Mouse (Mus musculus) urinary bladder, postnatal 36 days (tissue): ENCODE measurements at regions not wholly inside any gene's neighbourhood (a gene's known extent, or its start where the extent isn't known, plus 50 kb on each side); places are given as distances from the start of the nearest gene placed in this dataset.

ENCODE experiments used
- DNase-seq, 2 experiments: peaks; one replicate each; pipeline ENCODE4 v3.0.0; 2022; ENCODE audit warnings: low spot score in 2 of 2, mixed read lengths in 1 of 2

DNA sequence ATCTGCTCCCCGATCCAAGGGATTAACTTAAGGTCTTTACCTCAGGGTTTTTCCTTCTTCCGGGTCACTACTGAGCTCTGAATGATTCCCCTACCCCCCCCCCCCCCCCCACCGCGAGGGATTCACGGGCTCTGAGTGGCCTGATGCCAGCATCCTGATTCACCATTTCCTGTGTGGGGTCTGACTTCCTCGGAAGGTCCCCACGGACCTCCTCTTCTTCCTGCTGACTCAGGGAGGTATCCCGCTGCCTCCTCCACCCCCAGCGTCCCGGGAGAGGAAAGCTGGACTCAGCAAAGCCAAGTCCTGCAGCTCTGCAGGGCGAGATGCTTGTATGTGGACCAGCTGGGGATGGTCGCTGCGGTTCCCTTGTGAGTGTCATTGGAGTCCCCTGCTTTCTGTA lies 110.5 kb upstream of the Zfp217 start:
- no peak for DNase-seq

DNA sequence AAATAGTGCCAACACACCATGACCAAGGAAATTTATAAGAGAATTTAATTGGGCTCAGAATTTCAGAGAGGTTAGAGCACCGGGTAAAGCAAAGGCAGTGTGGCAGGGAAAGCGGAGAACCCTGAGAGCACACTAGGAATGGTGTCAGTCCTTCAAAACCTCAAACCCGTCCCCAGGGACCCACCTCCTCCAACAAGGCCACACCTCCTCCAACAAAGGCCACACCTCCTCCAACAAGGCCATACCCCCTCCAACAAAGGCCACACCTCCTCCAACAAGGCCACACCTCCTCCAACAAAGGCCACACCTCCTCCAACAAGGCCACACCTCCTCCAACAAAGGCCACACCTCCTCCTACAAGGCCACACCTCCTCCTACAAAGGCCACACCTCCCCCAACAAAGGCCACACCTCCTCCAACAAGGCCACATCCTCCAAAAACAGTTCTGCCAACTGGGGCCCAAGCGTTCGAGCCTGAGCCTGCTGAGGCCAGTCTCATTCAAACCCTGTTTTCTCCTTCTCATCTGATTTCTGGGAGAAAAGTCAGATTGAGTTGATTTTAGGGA lies 109.8 kb upstream of the Zfp217 start:
- DNase-seq, result no peak

DNA sequence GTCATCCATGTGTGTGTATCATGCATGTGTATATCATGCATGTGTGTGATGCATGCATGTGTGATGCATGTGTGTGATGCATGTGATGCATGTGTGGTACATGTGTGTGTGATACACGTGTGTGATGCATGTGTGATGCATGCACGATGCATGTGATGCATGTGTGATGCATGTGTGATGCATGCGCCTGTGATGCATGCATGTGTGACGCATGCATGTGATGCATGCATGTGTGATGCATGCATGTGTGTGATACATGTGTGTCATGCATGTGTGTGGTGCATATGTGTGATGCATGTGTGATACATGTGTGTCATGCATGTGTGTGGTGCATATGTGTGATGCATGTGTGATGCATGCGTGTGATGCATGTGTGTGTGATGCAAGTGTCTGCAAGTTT lies 108.1 kb upstream of the Zfp217 start:
- DNase-seq, result no peak

DNA sequence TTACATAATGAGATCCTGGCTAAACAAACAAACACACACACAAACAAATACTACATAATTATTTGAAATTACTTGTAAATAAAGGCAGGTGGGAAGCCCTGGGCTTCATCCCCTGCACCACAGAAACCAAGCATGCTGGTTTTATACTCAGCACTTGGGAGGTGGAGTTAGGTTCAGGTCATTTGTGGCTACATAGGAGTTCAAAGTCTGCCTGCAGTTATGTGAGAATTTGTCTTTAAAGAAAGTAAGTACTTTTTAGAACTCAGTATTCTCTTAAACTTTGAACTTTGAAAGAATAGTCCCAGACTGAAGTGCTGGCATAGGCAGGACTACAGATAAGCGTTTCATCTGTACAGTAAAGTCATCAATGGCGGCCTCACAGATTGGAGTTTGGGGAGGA lies 107.6 kb upstream of the Zfp217 start:
- DNase-seq, result no peak

DNA sequence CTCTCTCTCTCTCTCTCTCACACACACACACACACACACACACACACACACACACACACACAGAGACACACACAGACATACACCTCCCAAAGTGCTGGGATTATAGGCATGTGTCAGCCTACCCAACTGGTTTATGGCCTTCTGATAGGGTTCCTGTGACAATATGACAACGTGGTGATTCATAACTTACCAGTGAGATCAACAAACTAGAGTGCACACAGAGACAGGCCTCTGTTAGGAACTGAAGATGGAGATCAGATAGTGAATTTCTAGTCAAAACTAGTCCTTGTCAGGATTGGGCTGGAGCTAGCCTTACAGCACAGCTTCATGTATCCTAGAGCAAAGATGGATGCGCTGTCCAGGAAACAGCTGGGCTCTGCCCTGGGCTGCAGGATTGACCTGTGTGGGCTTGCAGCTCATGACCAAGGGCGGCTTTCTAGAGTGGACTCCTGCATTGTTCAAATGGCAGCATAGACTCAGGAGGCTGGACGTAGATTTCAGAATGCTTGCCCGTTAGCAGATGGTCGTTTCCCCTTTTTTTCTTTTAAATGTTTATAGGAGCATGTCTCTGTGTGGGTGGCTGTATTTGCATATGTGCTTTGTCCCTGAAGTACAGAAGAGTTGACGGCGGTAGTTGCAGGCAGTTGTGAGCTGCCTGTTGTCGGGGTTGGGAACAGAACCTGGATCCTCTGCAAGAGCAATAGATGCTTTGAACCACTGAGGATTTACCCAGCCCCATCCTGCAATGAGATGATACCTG lies 106.0 kb upstream of the Zfp217 start:
- no peak for DNase-seq

DNA sequence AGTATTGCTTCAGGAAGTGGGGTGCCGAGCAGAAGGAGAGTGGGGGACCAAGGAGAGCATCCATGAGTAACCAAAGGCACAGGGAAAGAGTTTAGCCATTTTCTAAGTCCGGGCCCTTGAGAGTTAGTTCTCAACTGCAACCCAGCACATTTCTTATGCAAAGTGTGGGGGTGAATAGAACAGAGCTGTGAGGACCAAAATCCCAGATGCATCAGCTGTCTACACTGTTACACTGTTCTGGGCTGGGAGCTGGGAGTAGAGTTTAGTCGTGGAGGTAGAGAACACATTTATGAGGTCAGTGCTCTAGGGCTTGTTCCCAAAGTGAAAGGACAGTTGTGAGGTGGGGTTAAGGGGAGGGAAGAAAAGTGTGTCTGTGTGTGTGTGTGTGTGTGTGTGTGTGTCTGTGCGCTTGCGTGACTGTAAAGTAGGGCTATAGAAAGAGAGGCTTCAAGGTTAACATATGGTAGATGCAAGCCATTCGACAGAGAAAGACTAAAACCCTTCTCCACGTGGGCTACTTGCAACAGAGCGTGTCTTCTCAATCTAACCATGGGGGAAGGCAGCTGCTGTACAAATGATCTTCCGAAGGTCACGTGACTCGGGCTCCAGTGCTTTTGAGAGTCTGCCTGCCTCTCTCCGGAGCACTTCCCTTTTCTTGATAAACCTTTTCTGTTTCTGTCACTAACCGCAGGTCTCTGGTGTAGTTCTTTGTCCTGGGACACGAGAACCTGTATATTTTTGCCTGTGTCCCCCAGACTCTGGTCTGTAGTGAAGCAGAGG lies 104.5 kb upstream of the Zfp217 start:
- DNase-seq, result no peak

DNA sequence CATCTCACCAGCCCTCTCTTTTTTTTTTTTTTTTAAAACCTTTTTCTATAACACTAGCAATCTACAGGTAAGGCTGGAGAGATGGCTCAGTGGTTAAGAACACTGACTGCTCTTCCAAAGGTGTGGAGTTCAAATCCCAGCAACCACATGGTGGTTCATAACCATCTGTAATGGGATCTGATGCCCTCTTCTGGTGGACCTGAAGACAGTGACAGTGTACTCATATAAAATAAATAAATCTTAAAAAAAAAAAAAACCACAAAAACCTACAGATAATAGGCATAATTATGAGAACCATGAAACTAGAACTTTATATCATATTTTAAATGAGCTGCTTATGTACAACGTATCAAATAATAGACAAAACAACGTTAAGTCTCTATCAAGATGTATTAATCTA lies 102.8 kb upstream of the Zfp217 start:
- DNase-seq, result no peak

DNA sequence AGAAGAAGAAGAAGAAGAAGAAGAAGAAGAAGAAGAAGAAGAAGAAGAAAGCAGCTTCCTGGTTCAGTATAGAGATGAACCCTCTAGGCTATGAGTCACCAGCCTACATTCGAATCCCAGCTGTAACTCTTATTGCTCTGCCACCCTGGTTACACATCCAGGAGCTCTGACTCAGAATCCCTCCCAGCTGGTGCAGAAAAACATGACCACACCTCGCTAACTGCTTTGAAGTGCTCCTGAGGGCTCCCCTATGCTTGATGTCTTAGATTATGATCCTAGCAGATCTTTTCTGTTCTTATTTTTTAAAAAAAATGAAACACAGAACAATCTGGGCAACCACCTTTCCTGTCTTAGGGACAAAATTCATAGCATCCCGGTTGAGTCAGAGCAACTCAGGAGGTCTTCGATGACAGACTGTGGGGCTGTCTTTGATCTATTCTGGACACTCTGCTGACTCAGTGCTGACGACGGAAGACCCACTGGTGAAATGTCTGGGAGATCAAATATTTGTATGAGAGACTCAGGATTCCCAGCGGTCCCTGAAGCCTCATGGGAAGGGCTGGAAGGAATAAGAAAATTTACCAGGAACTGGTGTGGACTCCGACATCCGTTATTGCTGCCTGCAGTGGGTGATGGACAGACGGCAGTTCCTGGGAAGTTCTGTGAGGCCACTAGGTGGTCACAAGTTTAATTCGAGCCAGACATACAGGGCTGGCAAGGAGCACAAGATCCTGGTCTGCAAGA lies 100.0 kb upstream of the Zfp217 start:
- DNase-seq, result no peak

DNA sequence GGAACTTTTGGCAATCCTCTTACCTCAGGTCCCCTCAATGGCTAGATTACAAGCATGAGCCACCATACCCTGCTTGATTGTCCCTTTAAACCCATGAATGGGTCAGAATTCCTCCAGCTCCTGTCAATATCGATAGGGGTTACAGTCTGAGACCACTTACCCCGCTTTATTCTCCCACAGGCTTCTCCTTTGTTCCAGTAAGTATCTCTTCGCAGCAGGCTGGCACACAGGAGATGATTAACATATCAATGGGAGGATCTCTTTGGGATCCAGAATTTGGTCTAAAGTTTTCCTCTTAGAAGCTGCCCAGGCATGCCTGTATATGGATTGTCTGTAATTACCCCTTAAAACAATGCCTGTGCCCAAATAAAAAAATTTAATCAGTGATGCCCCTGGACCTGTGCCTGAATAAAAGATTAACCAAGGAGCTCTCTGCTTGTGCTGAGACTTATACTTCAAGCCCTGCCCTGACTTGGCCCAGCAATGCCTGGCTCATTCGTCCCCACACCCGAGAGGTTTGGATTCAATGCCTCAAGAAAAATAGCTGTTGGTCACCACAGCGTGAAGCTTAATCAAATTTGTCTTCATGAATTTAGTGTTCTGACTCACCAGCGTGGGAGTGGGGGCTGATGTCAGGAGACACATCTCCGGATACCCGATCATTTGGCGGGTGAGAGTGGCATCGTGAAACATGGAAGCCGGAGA lies 97.9 kb upstream of the Zfp217 start:
- no peak for DNase-seq

DNA sequence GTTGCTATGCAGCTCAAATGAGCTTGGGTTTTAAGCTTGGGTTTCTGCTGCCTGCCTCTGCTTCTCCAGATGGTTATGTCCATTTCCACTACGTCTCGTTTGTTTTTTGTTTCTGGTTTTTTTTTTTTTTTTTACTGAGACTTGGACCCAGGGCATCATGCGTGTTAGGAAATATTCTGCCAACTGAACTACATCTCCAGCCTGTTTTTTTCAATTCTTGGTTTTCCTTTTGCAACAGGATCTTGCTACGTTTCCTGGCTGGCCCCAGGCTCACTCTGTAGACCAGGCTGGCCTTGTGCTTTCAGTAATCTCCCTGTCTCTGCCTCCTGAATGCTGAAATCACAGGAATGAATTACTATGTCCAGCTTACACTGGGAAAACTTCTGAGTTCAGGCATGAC lies 96.2 kb upstream of the Zfp217 start:
- DNase-seq, result no peak

DNA sequence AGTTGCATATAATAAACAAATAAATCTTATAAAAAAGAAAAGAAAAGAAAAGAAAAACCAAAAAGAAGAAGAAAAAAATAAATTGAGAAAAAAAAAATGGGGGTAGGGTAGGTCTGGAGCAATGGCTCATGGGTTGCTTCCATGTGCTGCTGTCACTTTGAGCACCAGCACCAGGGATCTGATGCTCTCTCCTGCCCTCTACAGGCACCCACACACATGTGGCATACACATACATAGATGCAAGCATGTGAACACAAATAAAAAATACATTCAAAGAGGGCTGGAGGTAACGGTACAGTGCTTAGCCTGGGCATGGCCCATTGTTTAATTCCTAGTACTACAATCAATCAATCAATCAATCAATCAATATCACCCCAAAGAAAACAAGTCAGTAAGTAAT lies 90.1 kb upstream of the Zfp217 start:
- DNase-seq, result no peak

DNA sequence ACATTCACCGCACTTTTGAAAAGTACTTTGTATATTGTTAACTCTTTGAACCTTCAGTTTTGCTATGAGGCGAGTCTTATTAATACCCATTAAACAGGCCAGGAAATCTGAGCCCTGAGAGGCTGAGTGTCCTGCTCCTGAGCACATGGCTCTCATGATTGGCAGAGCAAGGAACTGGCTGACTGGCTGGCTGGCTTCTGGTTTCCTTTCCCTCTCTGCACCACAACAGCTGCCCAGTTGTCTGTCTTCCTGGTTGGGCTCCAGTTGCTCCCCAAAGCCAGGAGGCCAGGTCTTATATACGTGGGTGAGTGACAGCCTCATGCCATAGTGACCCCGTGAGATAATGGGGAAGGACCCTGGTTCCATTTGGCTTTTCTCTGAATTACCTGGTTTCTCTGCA lies 85.5 kb upstream of the Zfp217 start:
- DNase-seq, result no peak

DNA sequence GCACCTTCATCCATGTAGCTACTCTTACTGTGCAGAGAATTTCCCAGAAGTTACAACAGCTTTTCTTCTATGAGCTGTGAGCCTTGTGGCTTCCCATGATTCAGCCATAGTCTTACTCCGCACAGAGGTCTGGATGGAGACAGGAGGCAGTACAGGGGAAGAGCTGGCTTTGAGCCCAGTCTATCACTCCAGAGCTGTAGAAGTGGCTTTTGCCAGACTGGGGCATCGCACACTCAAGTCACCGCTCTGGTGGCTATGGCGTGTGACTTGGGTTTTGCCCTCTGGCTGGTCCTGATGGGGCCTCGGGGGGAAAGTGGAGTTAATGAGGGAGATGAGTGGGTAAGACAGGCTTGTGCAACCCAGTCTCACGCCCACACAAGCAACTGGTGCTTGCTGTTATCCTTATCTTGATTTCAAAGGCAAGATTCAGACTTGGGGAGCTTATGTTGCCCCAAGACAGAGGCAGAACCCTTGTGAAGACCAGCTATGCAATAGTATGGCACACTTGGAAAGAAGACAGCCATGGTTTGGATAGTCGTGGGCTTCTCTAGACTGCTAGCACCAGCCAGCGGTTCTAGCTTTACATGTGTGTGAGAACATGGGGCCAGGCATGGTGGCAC lies 81.7 kb upstream of the Zfp217 start:
- no peak for DNase-seq

DNA sequence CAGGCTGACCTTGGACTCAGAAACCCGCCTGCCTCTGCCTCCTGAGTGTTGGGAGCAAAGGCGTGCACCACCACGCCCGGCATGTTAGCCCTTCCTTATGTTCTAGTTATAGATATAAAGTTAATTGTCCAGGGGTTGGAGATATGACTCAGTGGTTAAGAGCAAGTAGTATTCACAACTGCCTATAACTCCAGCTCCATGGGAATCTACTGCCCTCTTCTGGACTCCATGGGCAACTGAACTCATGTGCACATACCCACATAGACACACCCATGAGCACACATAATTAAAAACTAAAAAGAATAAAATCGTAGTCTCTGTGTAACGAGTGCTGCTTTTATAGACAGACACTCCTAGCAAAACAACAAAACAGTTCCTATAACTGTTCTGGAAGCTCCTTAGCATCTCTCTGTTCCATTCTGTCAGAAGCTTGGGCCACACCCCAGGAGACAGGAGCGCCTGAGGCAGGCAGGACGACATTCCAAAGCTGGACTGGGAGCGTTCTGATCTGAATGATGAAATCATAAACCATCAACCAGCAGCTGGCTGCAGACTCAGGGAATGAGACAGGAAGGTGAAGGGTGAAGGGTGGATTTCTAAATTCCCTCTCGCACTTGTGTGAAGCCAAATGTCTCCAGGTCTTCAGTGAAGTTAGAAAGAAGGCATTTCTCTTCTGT lies 80.6 kb upstream of the Zfp217 start:
- DNase-seq, result no peak

DNA sequence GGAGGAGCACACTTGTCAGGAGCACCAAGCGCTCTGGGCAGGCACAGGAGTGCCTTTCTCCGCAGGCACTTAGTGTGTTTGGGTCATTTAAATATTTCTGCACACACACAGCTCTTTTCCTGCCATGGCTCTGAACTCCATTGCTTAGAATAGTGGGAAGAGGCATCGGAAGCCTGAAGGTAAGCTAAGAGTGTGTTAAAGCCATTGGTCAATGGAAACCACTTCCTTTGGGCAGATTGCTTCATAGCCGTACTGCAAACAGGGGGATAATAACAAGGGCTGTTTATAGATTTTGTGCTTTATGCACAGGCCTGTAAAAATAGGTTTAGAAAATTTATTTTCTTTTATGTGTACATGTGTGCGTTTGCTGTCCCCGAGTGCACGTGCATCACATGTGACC lies 76.0 kb upstream of the Zfp217 start:
- DNase-seq, result no peak

DNA sequence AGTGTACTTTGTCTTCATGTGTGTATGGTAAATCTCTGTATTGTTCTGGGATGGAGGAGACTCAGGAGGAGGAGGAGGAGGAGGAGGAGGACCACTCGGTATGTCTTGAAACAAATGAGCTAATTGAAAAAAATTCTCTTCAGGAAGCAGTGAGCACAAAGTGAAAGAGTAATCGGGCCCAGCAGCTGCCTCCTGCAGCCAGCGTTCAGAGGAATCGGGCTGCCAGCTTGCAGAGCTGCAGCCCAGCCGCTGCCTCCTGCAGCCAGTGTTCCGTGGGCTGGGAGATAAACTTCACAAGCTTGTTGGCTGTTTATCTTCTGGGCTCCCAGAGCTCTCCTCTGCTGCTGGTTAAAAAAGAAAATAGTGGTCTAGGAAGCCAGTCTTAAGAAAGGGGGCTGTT lies 74.9 kb upstream of the Zfp217 start:
- no peak for DNase-seq

DNA sequence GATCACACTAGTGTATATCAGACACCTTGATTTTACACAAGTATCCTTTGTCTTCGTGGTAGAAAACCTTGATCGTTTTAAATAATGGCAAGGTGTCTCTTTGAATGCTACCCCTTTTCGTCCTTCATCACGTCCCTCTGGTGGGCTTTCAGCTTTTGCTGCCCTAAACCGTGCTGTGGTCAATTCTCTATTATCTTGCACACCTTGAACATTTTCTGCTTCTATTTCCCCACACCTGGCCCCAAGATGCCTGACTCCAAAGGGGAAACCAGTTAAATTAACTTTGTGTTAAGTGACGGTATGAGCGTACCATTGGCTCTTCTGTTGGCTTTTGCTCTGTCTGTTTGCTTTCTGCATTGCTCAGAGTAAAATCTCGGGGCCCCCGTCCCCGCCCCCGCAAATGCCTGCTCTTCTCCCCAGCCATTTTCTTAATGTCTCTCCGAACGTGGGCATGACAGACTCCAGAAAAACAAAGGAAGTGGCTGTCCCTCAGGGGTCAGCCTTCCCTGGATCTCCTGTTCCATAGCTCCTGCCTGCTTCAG lies 74.2 kb upstream of the Zfp217 start:
- DNase-seq, result no peak

DNA sequence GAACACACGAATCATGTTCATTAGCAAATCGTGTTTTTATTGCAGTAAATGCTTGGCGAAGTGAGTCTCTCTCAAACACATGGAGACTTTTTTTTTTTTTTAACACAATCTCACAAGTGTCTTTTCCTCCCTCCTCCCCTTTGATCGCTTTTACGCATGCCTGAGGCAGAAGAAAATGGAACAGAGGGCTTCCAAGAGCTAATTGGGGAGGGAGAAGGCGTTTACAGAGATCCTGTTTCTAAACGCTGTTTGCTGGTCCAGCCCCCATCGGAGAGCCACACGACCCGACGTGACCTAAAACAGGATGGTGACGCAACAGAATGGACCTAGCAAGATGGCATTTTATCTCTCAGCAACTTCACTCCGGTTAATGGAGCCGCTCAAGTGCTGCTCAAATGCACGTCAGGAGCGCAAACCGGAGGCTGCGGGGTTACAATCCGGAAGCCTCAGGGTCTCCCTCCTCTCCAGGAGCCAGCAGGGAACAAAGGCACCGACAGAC lies 73.0 kb upstream of the Zfp217 start:
- peak; percentile 26 to 53 for DNase-seq

DNA sequence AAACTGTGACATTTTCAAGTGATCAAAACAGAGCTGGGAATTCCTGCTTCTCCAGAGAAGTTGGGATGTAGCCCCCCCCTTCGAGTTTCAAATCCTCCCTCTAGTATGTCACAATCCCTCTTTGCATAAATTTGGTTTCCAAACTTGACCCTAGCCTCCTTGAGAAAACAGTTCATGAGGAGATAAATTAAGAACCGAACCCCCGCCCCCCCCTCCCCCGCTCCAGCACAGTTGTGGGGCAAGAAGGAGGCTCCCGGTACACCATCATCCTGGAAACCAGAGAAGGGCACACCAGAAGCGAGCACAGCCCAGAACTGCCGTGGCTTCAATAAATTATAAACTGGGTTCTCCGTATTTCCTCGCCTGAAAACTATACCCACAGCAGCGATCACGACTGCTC lies 72.5 kb upstream of the Zfp217 start:
- no peak for DNase-seq
